Mouse (Mus musculus) forebrain, embryonic 16.5 days (tissue): ENCODE results near the gene Ssxb2. TPM values are rescaled to one million over a fixed set of nuclear protein-coding genes. Genes with fewer than 3 reads are reported as not detected.
"Not testable (repeated sequence)": the region's sequence is repeated elsewhere in the genome, so short reads cannot be mapped to it uniquely, and the experiment has no call there.

Source experiments
- ATAC-seq: fragments of 200-750 bp; cut with Nextera tagmentation; 2 replicates; pipeline ENCODE4 v1.8.0; 2017; ENCODE audit warnings: mild to moderate bottlenecking, moderate library complexity
- H3K27ac ChIP-seq: fragments of 300-500 bp; sonication (generic); 2 replicates; pipeline ENCODE4 v1.5.1; 2014; ENCODE audit warnings: low read length, control low read depth
- H3K27me3 ChIP-seq: fragments of 300-500 bp; sonication (generic); replicated peaks from 2 replicates; pipeline ENCODE4 v1.6.1; 2014; ENCODE audit warnings: low read length; ENCODE audit not compliant: control insufficient read depth, insufficient read depth
- H3K36me3 ChIP-seq: fragments of 300-500 bp; sonication (generic); 2 replicates; pipeline ENCODE4 v1.6.1; 2014; ENCODE audit not compliant: control insufficient read depth, insufficient read depth
- H3K4me1 ChIP-seq: fragments of 300-500 bp; sonication (generic); replicated peaks from 2 replicates; pipeline ENCODE4 v1.6.1; 2014; ENCODE audit warnings: low read length; ENCODE audit not compliant: control insufficient read depth, insufficient read depth
- H3K4me2 ChIP-seq: fragments of 300-500 bp; sonication (generic); 2 replicates; pipeline ENCODE4 v1.6.1; 2014; ENCODE audit warnings: mild to moderate bottlenecking, low read length, control low read depth
- H3K4me3 ChIP-seq: fragments of 300-500 bp; sonication (generic); replicated peaks from 2 replicates; pipeline ENCODE4 v1.5.1; 2014; ENCODE audit warnings: mild to moderate bottlenecking, low read length, control low read depth
- H3K9ac ChIP-seq: fragments of 300-500 bp; sonication (generic); replicated peaks from 2 replicates; pipeline ENCODE4 v1.6.1; 2014; ENCODE audit warnings: low read depth, low read length, control low read depth
- H3K9me3 ChIP-seq: fragments of 300-500 bp; sonication (generic); 2 replicates; pipeline ENCODE4 v1.6.1; 2016; ENCODE audit warnings: low read length; ENCODE audit not compliant: control insufficient read depth
- WGBS: fragments of 180-500 bp; shearing (Covaris S2); extraction: QIAGEN DNeasy Blood & Tissue Kit; methylation state at CpG from one replicate; pipeline ENCODE4 v1.1.7; 2014; 5-methylcytosine and 5-hydroxymethylcytosine counted together
- polyA plus RNA-seq: library from polyadenylated mRNA; unstranded; fragments of >200 nt; fragmentation: Nextera tagmentation; extraction: Ambion mirVana; gene quantifications from 2 replicates; pipeline ENCODE4 v1.2.1, GENCODE M21; 2015

Gene Ssxb2
- polyA plus RNA-seq: not detected in 2 replicates

DNA sequence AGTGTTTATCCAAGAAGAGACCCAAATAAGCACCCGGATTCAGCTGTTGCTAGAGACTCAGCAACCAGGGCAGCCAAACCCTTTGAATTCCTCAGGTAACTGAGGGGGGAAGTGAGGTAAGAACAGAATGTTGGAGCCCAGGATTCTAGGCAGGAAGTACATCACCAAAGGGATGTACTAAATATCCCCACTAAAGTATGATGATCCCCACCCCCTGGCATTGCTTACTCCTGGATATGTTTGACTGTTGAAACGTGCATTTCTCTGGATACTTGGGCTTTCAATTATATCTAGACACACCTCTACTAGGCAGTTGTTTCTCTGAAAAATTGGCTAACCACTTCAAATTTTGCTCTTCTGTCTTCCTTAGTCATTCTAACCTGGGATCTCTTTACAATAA is at the start of gene Ssxb2:
TSS of gene Ssxb2 (minus strand) at position 101 of the 400 bp plus-strand sequence.
- not testable (repeated sequence) for H3K27ac ChIP-seq, H3K4me2 ChIP-seq, H3K27me3 ChIP-seq, ATAC-seq, H3K4me3 ChIP-seq, H3K36me3 ChIP-seq, H3K9ac ChIP-seq, H3K9me3 ChIP-seq, H3K4me1 ChIP-seq
- 73% methylated on average over 2 of the region's 2 CpGs for WGBS

DNA sequence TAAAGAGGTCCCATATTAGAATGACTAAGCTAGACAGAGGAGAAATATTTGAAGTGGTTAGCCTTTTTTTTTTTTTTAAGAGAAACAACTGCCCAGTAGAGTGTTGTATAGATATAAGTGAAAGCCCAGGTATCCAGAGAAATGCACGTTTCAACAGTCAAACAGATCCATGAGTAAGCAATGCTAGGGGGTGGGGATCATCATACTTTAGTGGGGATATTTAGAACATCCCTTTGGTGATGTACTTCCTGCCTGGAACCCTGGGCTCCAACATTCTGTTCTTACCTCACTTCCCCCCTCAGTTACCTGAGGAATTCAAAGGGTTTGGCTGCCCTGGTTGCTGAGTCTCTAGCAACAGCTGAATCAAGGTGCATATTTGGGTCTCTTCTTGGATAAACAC is 48.5 kb downstream of the Ssxb2 start, which contains the start of gene Ssxb1:
TSS of gene Ssxb1 (plus strand) at position 301 of the 400 bp plus-strand sequence.
- not testable (repeated sequence) for H3K27me3 ChIP-seq, H3K27ac ChIP-seq, H3K4me3 ChIP-seq, H3K9ac ChIP-seq, H3K9me3 ChIP-seq, ATAC-seq, H3K4me2 ChIP-seq, H3K4me1 ChIP-seq, H3K36me3 ChIP-seq
- WGBS: 31% methylated on average over 1 of the region's 1 CpGs

Other genes with a start within 250 kb of the Ssxb2 start
- gene Ftsj1, start 209.3 kb downstream of the Ssxb2 start, polyA plus RNA-seq: 48.3 and 55.4 TPM in 2 replicates
- 36.0 and 41.8 TPM in 2 replicates for gene Slc38a5, start 190.6 kb downstream of the Ssxb2 start, polyA plus RNA-seq
- gene Ssxb10, start 134.3 kb downstream of the Ssxb2 start, polyA plus RNA-seq: not detected in 2 replicates
- not detected in 2 replicates for gene Ssxb9, start 94.7 kb downstream of the Ssxb2 start, polyA plus RNA-seq
- not detected in 2 replicates for gene Ssxb1, start 48.4 kb downstream of the Ssxb2 start, polyA plus RNA-seq
- not detected in 2 replicates for gene Gm14459, start 63.2 kb upstream of the Ssxb2 start, polyA plus RNA-seq
- gene Ssxb6, start 86.5 kb upstream of the Ssxb2 start, polyA plus RNA-seq: not detected in 2 replicates
- not detected in 2 replicates for gene Ssxb3, start 130.1 kb upstream of the Ssxb2 start, polyA plus RNA-seq
- gene Ssxb8, start 229.1 kb upstream of the Ssxb2 start, polyA plus RNA-seq: not detected in 2 replicates